Mouse (Mus musculus) neural tube, embryonic 13.5 days (tissue): ENCODE measurements at regions not wholly inside any gene's neighbourhood (a gene's known extent, or its start where the extent isn't known, plus 50 kb on each side); places are given as distances from the start of the nearest gene placed in this dataset.

Experiments
- ATAC-seq: fragments of 200-750 bp; cut with Nextera tagmentation; 2 replicates; pipeline ENCODE4 v1.8.0; 2017; ENCODE audit warnings: low read depth, mild to moderate bottlenecking, moderate TSS enrichment, moderate library complexity
- H3K27ac ChIP-seq: fragments of 300-500 bp; sonication (generic); replicated peaks from 2 replicates; pipeline ENCODE4 v1.5.1; 2015; ENCODE audit warnings: moderate library complexity, mild to moderate bottlenecking, inconsistent platforms
- H3K27me3 ChIP-seq: fragments of 300-500 bp; sonication (generic); 2 replicates; pipeline ENCODE4 v1.6.1; 2015; ENCODE audit warnings: mild to moderate bottlenecking, inconsistent platforms
- H3K36me3 ChIP-seq: fragments of 300-500 bp; sonication (generic); 2 replicates; pipeline ENCODE4 v1.6.1; 2015; ENCODE audit warnings: mild to moderate bottlenecking, inconsistent platforms
- H3K4me1 ChIP-seq: fragments of 300-500 bp; sonication (generic); replicated peaks from 2 replicates; pipeline ENCODE4 v1.6.1; 2015; ENCODE audit warnings: inconsistent platforms
- H3K4me2 ChIP-seq: fragments of 300-500 bp; sonication (generic); 2 replicates; pipeline ENCODE4 v1.6.1; 2015; ENCODE audit warnings: inconsistent platforms, mild to moderate bottlenecking, moderate library complexity
- H3K4me3 ChIP-seq: fragments of 300-500 bp; sonication (generic); 2 replicates; pipeline ENCODE4 v1.5.1; 2015; ENCODE audit warnings: mild to moderate bottlenecking, inconsistent platforms
- H3K9ac ChIP-seq: fragments of 300-500 bp; sonication (generic); 2 replicates; pipeline ENCODE4 v1.6.1; 2015; ENCODE audit warnings: moderate library complexity, mild to moderate bottlenecking, inconsistent platforms
- H3K9me3 ChIP-seq: fragments of 300-500 bp; sonication (generic); 2 replicates; pipeline ENCODE4 v1.6.1; 2016; ENCODE audit warnings: inconsistent platforms
- WGBS: fragments of 180-500 bp; shearing (Covaris S2); methylation state at CpG from one replicate; pipeline ENCODE4 v1.1.7; 2015; 5-methylcytosine and 5-hydroxymethylcytosine counted together

DNA sequence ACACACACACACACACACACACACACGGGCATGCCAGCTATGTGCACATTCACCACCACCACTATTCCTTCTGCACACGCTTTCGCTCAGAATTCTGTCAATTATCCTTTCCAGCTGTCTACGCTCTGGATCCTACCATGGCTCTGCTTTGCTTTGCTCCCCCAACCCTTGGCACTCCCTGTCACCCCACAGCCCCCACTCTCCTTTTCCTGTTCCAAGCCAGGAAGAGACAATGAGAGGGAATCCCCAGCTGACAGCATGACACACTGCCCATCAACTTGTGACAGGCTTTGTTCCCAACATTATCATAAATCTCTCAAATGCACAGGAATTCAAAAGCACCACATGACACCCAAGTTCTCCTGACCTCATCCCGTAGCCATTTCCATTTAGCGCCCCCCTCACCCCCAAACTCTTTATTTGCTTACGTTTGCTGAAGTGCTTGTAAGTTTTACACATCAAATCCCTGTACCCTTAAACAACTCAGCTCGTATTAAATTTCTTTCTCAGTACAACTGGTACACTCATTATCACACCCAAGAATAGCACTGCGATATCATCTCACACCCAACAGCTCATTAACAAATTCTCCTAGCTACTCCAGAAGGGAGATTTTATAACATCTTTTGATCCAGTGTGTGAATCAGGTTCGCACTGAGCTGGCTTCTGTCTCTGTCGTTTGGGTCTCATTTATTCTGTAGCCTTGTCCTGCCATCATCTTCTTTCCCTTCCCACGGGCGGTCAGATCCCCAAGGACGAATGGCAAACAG is 140.3 kb downstream of the Ptpn20 start:
- H3K4me2 ChIP-seq = no peak overlapping the region
- H3K36me3 ChIP-seq = no peaks in the 10 kb centered on the region
- H3K27me3 ChIP-seq = no peaks in the 10 kb centered on the region
- H3K9ac ChIP-seq = no peak overlapping the region
- no peaks in the 10 kb centered on the region for H3K9me3 ChIP-seq
- no peak for ATAC-seq
- 50% methylated on average over 14 of the region's 14 CpGs for WGBS
- peaks cover 18% of the 10 kb centered on the region for H3K4me1 ChIP-seq
- H3K4me3 ChIP-seq = no peak overlapping the region
- H3K27ac ChIP-seq = no peak overlapping the region

DNA sequence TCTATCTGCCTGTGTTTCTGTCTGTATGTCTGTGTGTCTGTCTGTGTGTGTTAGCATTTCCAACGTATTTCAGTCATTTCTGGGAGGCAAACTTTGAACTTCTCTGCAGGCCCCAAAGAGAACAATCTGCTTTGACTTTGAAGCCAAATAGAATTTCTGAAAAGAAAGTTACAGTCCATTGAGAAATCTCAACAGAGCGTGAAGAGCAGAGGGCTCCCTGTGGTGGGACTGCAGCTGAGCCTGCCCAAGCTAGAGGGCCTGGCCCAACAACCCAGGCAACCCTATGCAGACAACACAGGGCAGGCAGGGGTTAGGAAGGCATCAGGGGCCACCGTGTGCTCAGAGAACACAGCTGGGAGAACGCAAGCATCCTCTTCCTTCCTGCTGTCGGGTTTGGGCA is 143.7 kb downstream of the Ptpn20 start:
- Histone ChIP-seq H3K36me3 (no peaks in the 10 kb centered on the region), H3K9ac (no peak overlapping the region), H3K4me2 (no peak overlapping the region), H3K27ac (no peak overlapping the region), H3K9me3 (no peaks in the 10 kb centered on the region), H3K27me3 (no peaks in the 10 kb centered on the region), H3K4me3 (no peak overlapping the region), H3K4me1 (peaks cover 21% of the 10 kb centered on the region)
- WGBS = 23% methylated on average over 5 of the region's 5 CpGs
- ATAC-seq = peak; percentile 44; the same call in 1 of the 2 replicates

GRCm38 (mm10) chr14:33734446-33735043 is 145.5 kb downstream of the Ptpn20 start:
- 65% methylated on average over 5 of the region's 5 CpGs for WGBS
- Histone ChIP-seq H3K36me3 (no peaks in the 10 kb centered on the region), H3K4me2 (no peak overlapping the region), H3K9ac (no peak overlapping the region), H3K27me3 (no peaks in the 10 kb centered on the region), H3K9me3 (no peaks in the 10 kb centered on the region), H3K4me1 (peaks cover 17% of the 10 kb centered on the region), H3K27ac (no peak overlapping the region), H3K4me3 (no peak overlapping the region)
- ATAC-seq = peak; percentile 80

DNA sequence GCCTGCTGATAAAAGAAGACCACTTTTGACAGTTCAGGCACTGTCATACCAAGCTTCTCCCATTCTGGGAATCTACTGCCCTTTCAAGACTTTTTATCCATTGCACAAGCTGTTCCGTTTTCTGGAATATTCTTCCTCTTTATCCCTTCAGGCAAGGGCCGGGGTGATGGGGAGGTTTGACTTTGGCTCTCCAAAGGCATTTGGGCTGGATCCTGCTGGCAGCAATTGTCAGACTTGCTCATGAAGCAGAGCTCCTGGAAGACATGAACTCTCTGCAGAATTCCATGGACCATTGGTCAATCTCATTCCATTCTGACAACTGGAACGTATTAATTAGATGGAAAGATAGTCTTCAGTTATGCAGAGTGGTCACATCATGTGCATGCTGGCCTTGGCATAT is 146.6 kb downstream of the Ptpn20 start:
- Histone ChIP-seq H3K27me3 (no peaks in the 10 kb centered on the region), H3K36me3 (no peaks in the 10 kb centered on the region), H3K9ac (no peak overlapping the region), H3K27ac (no peak overlapping the region), H3K4me2 (no peak overlapping the region), H3K9me3 (no peaks in the 10 kb centered on the region), H3K4me3 (no peak overlapping the region), H3K4me1 (peaks cover 17% of the 10 kb centered on the region)
- WGBS = 94% methylated on average over 3 of the region's 3 CpGs
- no peak for ATAC-seq

GRCm38 (mm10) chr14:33746181-33746580 is 157.2 kb downstream of the Ptpn20 start:
- 92% methylated on average over 4 of the region's 4 CpGs for WGBS
- Histone ChIP-seq H3K27ac (no peak overlapping the region), H3K27me3 (no peaks in the 10 kb centered on the region), H3K9ac (no peak overlapping the region), H3K36me3 (no peaks in the 10 kb centered on the region), H3K9me3 (no peaks in the 10 kb centered on the region), H3K4me1 (no peaks in the 10 kb centered on the region), H3K4me2 (no peak overlapping the region), H3K4me3 (no peak overlapping the region)
- no peak for ATAC-seq

DNA sequence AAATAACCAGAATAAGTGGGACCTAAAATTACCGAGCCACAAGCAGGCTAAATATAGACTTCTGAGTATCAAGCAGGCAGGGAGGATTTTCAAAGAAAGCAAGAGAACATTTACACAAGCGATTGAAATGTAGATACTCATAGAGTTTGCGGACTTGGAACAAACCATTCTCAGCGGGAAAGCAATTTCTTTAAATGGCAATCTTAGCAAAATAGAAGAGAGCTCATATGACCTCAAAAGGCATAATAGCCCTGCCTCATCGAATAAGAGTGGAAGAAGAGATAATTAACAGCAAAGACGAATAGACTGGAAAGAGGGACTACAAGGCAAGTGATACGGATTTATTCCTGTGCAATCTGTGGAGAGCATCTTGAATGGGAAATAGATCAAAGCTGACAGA is 163.7 kb upstream of the Gdf10 start:
- Histone ChIP-seq H3K27me3 (no peaks in the 10 kb centered on the region), H3K36me3 (no peaks in the 10 kb centered on the region), H3K9ac (no peak overlapping the region), H3K9me3 (no peaks in the 10 kb centered on the region), H3K4me1 (no peaks in the 10 kb centered on the region), H3K4me2 (0 out of 2 replicates have a peak overlapping the region, but pooled peaks have one; percentile 13), H3K27ac (no peak overlapping the region), H3K4me3 (no peak overlapping the region)
- WGBS = 38% methylated on average over 7 of the region's 7 CpGs
- no peak for ATAC-seq

DNA sequence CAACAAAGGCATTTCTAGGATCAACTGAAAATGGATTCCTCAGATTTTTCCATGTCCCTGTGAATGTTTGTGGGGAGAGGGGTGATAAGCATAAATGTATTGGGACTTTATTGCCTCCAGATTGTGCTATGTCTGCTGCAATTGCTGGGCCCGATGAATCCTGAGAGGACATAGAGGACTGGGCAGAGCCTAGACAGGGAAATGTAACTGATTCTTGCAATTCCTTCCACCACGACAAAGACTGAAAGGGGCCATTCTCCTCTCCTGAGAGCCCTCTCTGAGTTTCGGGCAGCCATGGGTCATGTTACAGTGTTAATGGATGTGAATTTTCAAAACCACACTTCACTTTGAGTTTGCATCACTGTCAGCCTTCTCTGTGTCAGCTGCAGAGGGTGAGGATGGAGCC is 159.7 kb upstream of the Gdf10 start:
- H3K36me3 ChIP-seq = no peaks in the 10 kb centered on the region
- H3K27ac ChIP-seq = no peak overlapping the region
- H3K4me3 ChIP-seq = no peak overlapping the region
- no peak overlapping the region for H3K4me2 ChIP-seq
- no peak overlapping the region for H3K9ac ChIP-seq
- H3K4me1 ChIP-seq = no peaks in the 10 kb centered on the region
- 56% methylated on average over 3 of the region's 3 CpGs for WGBS
- no peaks in the 10 kb centered on the region for H3K9me3 ChIP-seq
- no peak for ATAC-seq
- no peaks in the 10 kb centered on the region for H3K27me3 ChIP-seq

- Histone ChIP-seq H3K9ac (no peak overlapping the region), H3K4me1 (no peaks in the 10 kb centered on the region), H3K27me3 (no peaks in the 10 kb centered on the region), H3K36me3 (no peaks in the 10 kb centered on the region), H3K27ac (no peak overlapping the region), H3K4me2 (no peak overlapping the region), H3K9me3 (no peaks in the 10 kb centered on the region), H3K4me3 (no peak overlapping the region)
- WGBS = 85% methylated on average over 1 of the region's 1 CpGs
- no peak for ATAC-seq
Observed at GRCm38 (mm10) chr14:33765767-33766166, 157.6 kb upstream of the Gdf10 start.

DNA sequence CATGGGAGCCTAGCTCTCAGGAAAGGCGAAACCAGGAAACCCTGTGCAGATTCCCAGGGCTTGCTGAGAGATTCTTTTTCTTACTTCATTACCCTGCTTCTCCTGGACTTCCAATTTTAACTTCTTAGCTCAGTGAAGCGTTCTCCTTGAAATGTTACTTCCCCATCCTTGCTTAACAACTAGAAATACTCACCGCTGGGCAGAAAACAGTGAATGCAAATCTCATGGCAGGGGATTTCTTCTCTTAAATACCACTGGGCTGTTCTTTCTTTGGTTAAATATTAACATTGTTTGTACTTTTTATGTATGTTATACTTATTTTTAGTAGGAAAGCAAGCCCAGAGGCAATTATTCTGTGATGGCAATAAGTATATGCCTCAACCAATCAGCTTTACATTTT is 151.0 kb upstream of the Gdf10 start:
- WGBS = 88% methylated on average over 3 of the region's 3 CpGs
- H3K4me2 ChIP-seq = no peak overlapping the region
- no peak overlapping the region for H3K9ac ChIP-seq
- no peaks in the 10 kb centered on the region for H3K27me3 ChIP-seq
- H3K4me1 ChIP-seq = no peaks in the 10 kb centered on the region
- H3K4me3 ChIP-seq = no peak overlapping the region
- H3K27ac ChIP-seq = no peak overlapping the region
- no peaks in the 10 kb centered on the region for H3K36me3 ChIP-seq
- H3K9me3 ChIP-seq = no peaks in the 10 kb centered on the region
- no peak for ATAC-seq

- Histone ChIP-seq H3K36me3 (no peaks in the 10 kb centered on the region), H3K27ac (no peak overlapping the region), H3K4me3 (no peak overlapping the region), H3K27me3 (no peaks in the 10 kb centered on the region), H3K9me3 (no peaks in the 10 kb centered on the region), H3K9ac (no peak overlapping the region), H3K4me2 (no peak overlapping the region), H3K4me1 (peaks cover 9% of the 10 kb centered on the region)
- ATAC-seq = no peak
- 31% methylated on average over 2 of the region's 2 CpGs for WGBS
Observed at GRCm38 (mm10) chr14:33789556-33789955, 133.8 kb upstream of the Gdf10 start.

GRCm38 (mm10) chr14:33794262-33794661 is 129.1 kb upstream of the Gdf10 start:
- ATAC-seq = no peak
- no peak overlapping the region for H3K27ac ChIP-seq
- H3K9me3 ChIP-seq = no peaks in the 10 kb centered on the region
- H3K9ac ChIP-seq = no peak overlapping the region
- H3K4me2 ChIP-seq = no peak overlapping the region
- H3K4me1 ChIP-seq = peaks cover 29% of the 10 kb centered on the region
- H3K27me3 ChIP-seq = no peaks in the 10 kb centered on the region
- H3K36me3 ChIP-seq = no peaks in the 10 kb centered on the region
- H3K4me3 ChIP-seq = no peak overlapping the region
- WGBS = 63% methylated on average over 3 of the region's 3 CpGs

DNA sequence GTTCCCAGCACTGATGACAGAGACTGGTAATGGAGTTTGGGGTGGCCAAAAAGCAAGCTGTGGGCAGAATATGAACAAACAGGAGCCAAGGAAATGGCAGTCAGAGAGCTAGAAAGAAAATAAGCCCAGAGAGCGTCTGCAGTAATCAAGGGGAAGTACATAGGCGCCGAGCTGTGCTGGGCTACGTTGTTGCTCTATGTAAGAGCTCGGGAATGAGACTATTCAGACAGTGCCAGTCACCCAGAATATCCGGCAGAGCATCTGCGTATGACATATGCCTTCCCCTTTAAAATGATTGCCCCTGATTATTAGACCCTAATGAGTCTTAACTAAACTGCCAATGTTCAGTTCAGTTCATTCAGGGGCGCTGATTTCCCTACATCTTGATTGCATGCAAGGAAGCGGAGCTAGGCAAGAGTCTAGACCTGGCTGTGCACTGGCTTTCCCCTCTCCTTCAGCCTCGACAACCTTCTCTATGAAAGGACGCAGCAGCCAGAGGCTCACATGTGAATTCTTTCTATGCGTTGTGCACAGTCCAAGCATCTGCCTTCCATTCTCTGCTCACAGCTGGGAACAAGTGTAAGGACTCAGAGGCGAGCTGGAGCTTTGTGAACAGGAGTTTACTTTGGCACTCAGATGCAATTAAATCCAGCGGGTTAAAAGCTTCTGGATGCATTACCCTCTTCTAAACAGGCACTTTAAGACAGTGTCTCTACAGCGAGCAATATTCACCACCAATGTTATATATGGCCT is 125.7 kb upstream of the Gdf10 start:
- Histone ChIP-seq H3K4me3 (no peak overlapping the region), H3K9me3 (no peaks in the 10 kb centered on the region), H3K27me3 (no peaks in the 10 kb centered on the region), H3K36me3 (no peaks in the 10 kb centered on the region), H3K4me1 (peaks cover 29% of the 10 kb centered on the region), H3K4me2 (no peak overlapping the region; the same call in 1 of the 2 replicates), H3K27ac (peak overlapping the region; percentile 65), H3K9ac (no peak overlapping the region)
- 53% methylated on average over 15 of the region's 15 CpGs for WGBS
- peak; percentile 63 for ATAC-seq
